Mouse (Mus musculus): Measurements from ENCODE around the gene Acsbg2.

DNA sequence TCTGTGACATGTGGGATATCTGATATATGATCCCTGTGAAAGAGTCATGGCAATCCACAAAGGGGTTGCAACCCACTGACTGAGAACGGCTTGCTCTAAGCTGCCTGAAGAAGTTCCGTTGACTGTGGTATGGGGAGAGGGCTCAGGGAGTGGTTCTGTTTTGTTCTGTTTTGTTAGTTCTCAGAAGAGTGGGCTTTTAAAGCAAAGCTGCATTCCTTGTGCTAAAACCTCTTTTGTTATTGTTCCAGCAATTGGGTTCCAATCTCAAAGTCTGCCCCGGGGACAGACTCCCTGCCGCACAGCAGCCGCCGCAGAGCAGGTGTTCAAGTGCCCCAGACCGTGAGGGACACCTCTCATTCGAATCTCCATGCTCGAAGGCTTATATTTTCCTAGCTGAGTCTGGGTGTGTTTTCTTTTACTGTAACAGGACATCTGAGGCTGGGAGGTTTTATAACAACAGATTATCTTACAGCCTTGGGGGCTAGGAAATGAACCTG is 4.7 kb downstream of the Acsbg2 start:
- TF ChIP-seq CTCF (IDR thresholded peaks at IDR 0.05; ENCODE audit: low read depth) (no peak), EP300 (IDR thresholded peaks at IDR 0.05; ENCODE audit: low read depth) (no peak)

All from heart, postnatal 0 days (tissue).